Mouse (Mus musculus) heart, adult 11 months (tissue): ENCODE data around the gene Lpp.

Source experiments
- DNase-seq: peaks from one replicate; pipeline ENCODE4 v3.0.0; 2022

Lpp gene

GRCm38 (mm10) chr16:24817381-24817780 lies 424.1 kb downstream of the Lpp start:
- peak; percentile 42 for DNase-seq

- peak; percentile 73 for DNase-seq
Observed at GRCm38 (mm10) chr16:24819127-24819526, 425.8 kb downstream of the Lpp start.

- DNase-seq, result no peak
Observed at GRCm38 (mm10) chr16:24822182-24822875, 429.0 kb downstream of the Lpp start.

- no peak for DNase-seq
Observed at GRCm38 (mm10) chr16:24822918-24823317, 429.6 kb downstream of the Lpp start.

- peak; percentile 92 for DNase-seq
Observed at GRCm38 (mm10) chr16:24826390-24826789, 433.1 kb downstream of the Lpp start.

- DNase-seq, result peak; percentile 78
Observed at GRCm38 (mm10) chr16:24828207-24828803, 435.0 kb downstream of the Lpp start.

- no peak for DNase-seq
Observed at GRCm38 (mm10) chr16:24829860-24830259, 436.6 kb downstream of the Lpp start.

- DNase-seq, result peak; percentile 86
Observed at GRCm38 (mm10) chr16:24830939-24831338, 437.6 kb downstream of the Lpp start.

- DNase-seq, result peak; percentile 79
Observed at GRCm38 (mm10) chr16:24833221-24833620, 439.9 kb downstream of the Lpp start.

- peak; percentile 65 for DNase-seq
Observed at GRCm38 (mm10) chr16:24834536-24834935, 441.2 kb downstream of the Lpp start.

- no peak for DNase-seq
Observed at GRCm38 (mm10) chr16:24836550-24836949, 443.2 kb downstream of the Lpp start.

GRCm38 (mm10) chr16:24839018-24839417 lies 445.7 kb downstream of the Lpp start:
- DNase-seq, result no peak

GRCm38 (mm10) chr16:24840073-24840472 lies 446.8 kb downstream of the Lpp start:
- DNase-seq, result no peak

GRCm38 (mm10) chr16:24846141-24846540 lies 452.8 kb downstream of the Lpp start:
- no peak for DNase-seq

- DNase-seq, result no peak
Observed at GRCm38 (mm10) chr16:24859509-24860140, 466.3 kb downstream of the Lpp start.

- DNase-seq, result no peak
Observed at GRCm38 (mm10) chr16:24860445-24860844, 467.1 kb downstream of the Lpp start.

GRCm38 (mm10) chr16:24861374-24861773 lies 468.1 kb downstream of the Lpp start:
- DNase-seq, result no peak

- DNase-seq, result peak; percentile 90
Observed at GRCm38 (mm10) chr16:24874235-24874634, 480.9 kb downstream of the Lpp start.

GRCm38 (mm10) chr16:24875661-24876060 lies 482.4 kb downstream of the Lpp start:
- DNase-seq, result peak; percentile 50

- peak; percentile 76 for DNase-seq
Observed at GRCm38 (mm10) chr16:24878977-24879376, 485.7 kb downstream of the Lpp start.

GRCm38 (mm10) chr16:24880698-24881097 lies 487.4 kb downstream of the Lpp start:
- DNase-seq, result peak; percentile 21

- peak; percentile 30 for DNase-seq
Observed at GRCm38 (mm10) chr16:24881981-24882775, 488.9 kb downstream of the Lpp start.

- DNase-seq, result peak; percentile 60
Observed at GRCm38 (mm10) chr16:24884017-24884416, 490.7 kb downstream of the Lpp start.
